Mouse (Mus musculus) cerebellum, adult 2 months (tissue): ENCODE results near the gene Ccni.

Experiments
- CTCF ChIP-seq: fragments of 200-500 bp; IDR thresholded peaks from 2 replicates; pipeline ENCODE4 v1.5.1; 2011; ENCODE audit warnings: low read depth, mild to moderate bottlenecking, control low read depth, low read length, moderate library complexity, borderline replicate concordance; ENCODE audit not compliant: insufficient read depth
- POLR2A ChIP-seq: fragments of 200-500 bp; IDR thresholded peaks from 2 replicates; pipeline ENCODE4 v1.6.1; 2011; ENCODE audit warnings: low read length, control low read depth, borderline replicate concordance; ENCODE audit not compliant: insufficient read depth

DNA sequence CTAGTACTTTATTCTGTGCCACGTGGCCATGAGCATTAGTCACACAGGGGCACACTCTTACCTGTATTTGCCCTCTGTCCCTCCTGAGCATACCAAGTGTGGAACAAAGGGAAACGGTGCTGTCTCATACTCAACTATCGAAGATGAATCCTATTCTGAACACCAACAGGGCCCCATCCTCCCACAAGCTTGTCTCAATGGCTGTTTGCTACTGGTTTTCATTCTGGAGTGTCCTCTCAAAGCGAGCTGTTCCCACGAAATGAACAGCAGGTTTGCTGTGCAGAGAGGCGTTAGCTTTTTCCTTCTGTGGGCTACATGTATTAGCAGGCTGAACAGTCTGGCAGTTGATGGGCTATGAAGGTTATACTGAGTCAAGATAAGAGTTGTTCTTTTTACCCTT, 27.7 kb downstream of the Ccni start:
- TF ChIP-seq CTCF (no peak), POLR2A (no peak)
